Mouse (Mus musculus) kidney, postnatal 0 days (tissue): ENCODE data around the gene B3galt1. TPM values are rescaled to one million over a fixed set of nuclear protein-coding genes. Genes with fewer than 3 reads are reported as not detected.
A peak's percentile ranks its signal among the peaks of the same experiment; 100 is the strongest.

Experiments
- ATAC-seq: fragments of 200-750 bp; cut with Nextera tagmentation; replicated peaks from 2 replicates; pipeline ENCODE4 v1.8.0; 2017; ENCODE audit warnings: low read depth, moderate number of reproducible peaks, moderate TSS enrichment, moderate library complexity; ENCODE audit not compliant: low FRiP score
- DNase-seq: peaks from one replicate; pipeline ENCODE4 v3.0.0-alpha.2; 2016; ENCODE audit warnings: low spot score
- H3K27ac ChIP-seq: fragments of 300-500 bp; sonication (generic); 2 replicates; pipeline ENCODE4 v1.5.1; 2014; ENCODE audit warnings: mild to moderate bottlenecking
- H3K27me3 ChIP-seq: fragments of 300-500 bp; sonication (generic); 2 replicates; pipeline ENCODE4 v1.6.1; 2014; ENCODE audit warnings: low read length, mixed read lengths; ENCODE audit not compliant: insufficient read depth
- H3K36me3 ChIP-seq: fragments of 300-500 bp; sonication (generic); 2 replicates; pipeline ENCODE4 v1.6.1; 2014; ENCODE audit warnings: low read length, mixed read lengths; ENCODE audit not compliant: insufficient read depth
- H3K4me1 ChIP-seq: fragments of 300-500 bp; sonication (generic); replicated peaks from 2 replicates; pipeline ENCODE4 v1.6.1; 2014; ENCODE audit warnings: antibody characterized with exemption, low read length, mixed read lengths; ENCODE audit not compliant: insufficient read depth
- H3K4me2 ChIP-seq: fragments of 300-500 bp; sonication (generic); 2 replicates; pipeline ENCODE4 v1.6.1; 2014; ENCODE audit warnings: mild to moderate bottlenecking, low read length, moderate library complexity, mixed read lengths
- H3K4me3 ChIP-seq: fragments of 300-500 bp; sonication (generic); replicated peaks from 2 replicates; pipeline ENCODE4 v1.5.1; 2014; ENCODE audit warnings: low read depth, low read length
- H3K9ac ChIP-seq: fragments of 300-500 bp; sonication (generic); 2 replicates; pipeline ENCODE4 v1.6.1; 2014; ENCODE audit warnings: low read depth, low read length
- H3K9me3 ChIP-seq: fragments of 300-500 bp; sonication (generic); replicated peaks from 2 replicates; pipeline ENCODE4 v1.6.1; 2016; ENCODE audit warnings: low read length, inconsistent platforms, mixed read lengths
- CTCF ChIP-seq: IDR thresholded peaks from 2 replicates; pipeline ENCODE4 v1.5.1; 2016; ENCODE audit warnings: antibody characterized with exemption, low read depth, mild to moderate bottlenecking, moderate library complexity
- WGBS: fragments of 180-500 bp; shearing (Covaris S2); extraction: QIAGEN DNeasy Blood & Tissue Kit; methylation state at CpG from one replicate; pipeline ENCODE4 v1.1.7; 2014; 5-methylcytosine and 5-hydroxymethylcytosine counted together
- polyA plus RNA-seq: library from polyadenylated mRNA; unstranded; fragments of >200 nt; fragmentation: Nextera tagmentation; extraction: Ambion mirVana; gene quantifications from 2 replicates; pipeline ENCODE4 v1.2.1, GENCODE M21; 2015

Gene B3galt1
- polyA plus RNA-seq, 1 experiment from 2014 or later = 4.8 TPM

GRCm38 (mm10) chr2:68011336-68011735 lies 445.7 kb downstream of the B3galt1 start:
- no peaks in the 10 kb centered on the region for H3K4me1 ChIP-seq
- H3K36me3 ChIP-seq = no peaks in the 10 kb centered on the region
- no peak overlapping the region for H3K4me2 ChIP-seq
- no peak for TF ChIP-seq CTCF
- 62% methylated on average over 4 of the region's 4 CpGs for WGBS
- ATAC-seq = no peak
- no peak for DNase-seq
- H3K27me3 ChIP-seq = no peaks in the 10 kb centered on the region
- H3K4me3 ChIP-seq = no peak overlapping the region
- no peaks in the 10 kb centered on the region for H3K9me3 ChIP-seq
- H3K9ac ChIP-seq = no peak overlapping the region
- H3K27ac ChIP-seq = no peak overlapping the region

GRCm38 (mm10) chr2:68020251-68020680 lies 454.6 kb downstream of the B3galt1 start:
- Histone ChIP-seq H3K4me2 (no peak overlapping the region), H3K27ac (no peak overlapping the region), H3K4me3 (no peak overlapping the region), H3K9me3 (no peaks in the 10 kb centered on the region), H3K4me1 (no peaks in the 10 kb centered on the region), H3K27me3 (no peaks in the 10 kb centered on the region), H3K9ac (no peak overlapping the region), H3K36me3 (no peaks in the 10 kb centered on the region)
- no peak for TF ChIP-seq CTCF
- DNase-seq (no peak), ATAC-seq (no peak)
- 81% methylated on average over 5 of the region's 5 CpGs for WGBS

GRCm38 (mm10) chr2:68021541-68022152 lies 456.0 kb downstream of the B3galt1 start:
- H3K27me3 ChIP-seq = no peaks in the 10 kb centered on the region
- no peak; the same call in 1 of the 2 replicates for ATAC-seq
- no peak overlapping the region for H3K9ac ChIP-seq
- no peaks in the 10 kb centered on the region for H3K9me3 ChIP-seq
- no peak overlapping the region for H3K27ac ChIP-seq
- H3K4me3 ChIP-seq = no peak overlapping the region
- no peaks in the 10 kb centered on the region for H3K36me3 ChIP-seq
- 65% methylated on average over 6 of the region's 6 CpGs for WGBS
- H3K4me1 ChIP-seq = no peaks in the 10 kb centered on the region
- H3K4me2 ChIP-seq = no peak overlapping the region
- peak; percentile 76 for DNase-seq
- no peak for TF ChIP-seq CTCF

- no peaks in the 10 kb centered on the region for H3K9me3 ChIP-seq
- no peak overlapping the region for H3K4me3 ChIP-seq
- H3K9ac ChIP-seq = no peak overlapping the region
- TF ChIP-seq CTCF = no peak
- DNase-seq (no peak), ATAC-seq (no peak)
- 94% methylated on average over 2 of the region's 2 CpGs for WGBS
- no peak overlapping the region for H3K27ac ChIP-seq
- no peaks in the 10 kb centered on the region for H3K36me3 ChIP-seq
- no peak overlapping the region for H3K4me2 ChIP-seq
- no peaks in the 10 kb centered on the region for H3K4me1 ChIP-seq
- no peaks in the 10 kb centered on the region for H3K27me3 ChIP-seq
These were observed 463.1 kb downstream of the B3galt1 start for GRCm38 (mm10) chr2:68028811-68029210.

GRCm38 (mm10) chr2:68034711-68035110 lies 469.0 kb downstream of the B3galt1 start:
- Histone ChIP-seq H3K27me3 (no peaks in the 10 kb centered on the region), H3K4me3 (no peak overlapping the region), H3K27ac (no peak overlapping the region), H3K36me3 (no peaks in the 10 kb centered on the region), H3K9ac (no peak overlapping the region), H3K4me1 (no peaks in the 10 kb centered on the region), H3K4me2 (no peak overlapping the region), H3K9me3 (no peaks in the 10 kb centered on the region)
- WGBS = 69% methylated on average over 3 of the region's 3 CpGs
- TF ChIP-seq CTCF = no peak
- no peak for ATAC-seq
- DNase-seq = no peak

GRCm38 (mm10) chr2:68040752-68041151 lies 475.1 kb downstream of the B3galt1 start:
- Histone ChIP-seq H3K27ac (no peak overlapping the region), H3K9me3 (no peaks in the 10 kb centered on the region), H3K4me2 (no peak overlapping the region), H3K4me3 (no peak overlapping the region), H3K4me1 (no peaks in the 10 kb centered on the region), H3K27me3 (no peaks in the 10 kb centered on the region), H3K36me3 (no peaks in the 10 kb centered on the region), H3K9ac (no peak overlapping the region)
- WGBS = 85% methylated on average over 5 of the region's 5 CpGs
- ATAC-seq (no peak), DNase-seq (no peak)
- no peak for TF ChIP-seq CTCF

- no peak overlapping the region for H3K9ac ChIP-seq
- no peak overlapping the region for H3K4me3 ChIP-seq
- no peak overlapping the region for H3K4me2 ChIP-seq
- H3K4me1 ChIP-seq = no peaks in the 10 kb centered on the region
- H3K27me3 ChIP-seq = no peaks in the 10 kb centered on the region
- H3K27ac ChIP-seq = no peak overlapping the region
- no peak for TF ChIP-seq CTCF
- ATAC-seq = no peak
- 84% methylated on average over 6 of the region's 6 CpGs for WGBS
- DNase-seq = no peak
- no peaks in the 10 kb centered on the region for H3K36me3 ChIP-seq
- no peaks in the 10 kb centered on the region for H3K9me3 ChIP-seq
These were observed 486.8 kb downstream of the B3galt1 start for GRCm38 (mm10) chr2:68052481-68052880.
